Mouse (Mus musculus) megakaryocyte, embryonic 14.5 days (primary cell): ENCODE measurements around the gene Nhej1.

Source experiments
- FLI1 ChIP-seq: IDR thresholded peaks from 2 replicates; pipeline ENCODE4 v1.6.1; 2012; ENCODE audit warnings: low read length, inconsistent platforms, mixed read lengths
- GATA1 ChIP-seq: IDR thresholded peaks from 3 replicates; pipeline ENCODE4 v1.6.1; 2012; ENCODE audit warnings: mixed read lengths, low read length, inconsistent platforms, borderline replicate concordance

- TF ChIP-seq GATA1: no peak
- TF ChIP-seq FLI1: no peak
Measured at GRCm38 (mm10) chr1:75006016-75006415, 119.0 kb downstream of the Nhej1 start.
